Mouse (Mus musculus) urinary bladder, postnatal 4 days (tissue): ENCODE measurements around the gene Tspear.
"Not testable (repeated sequence)": the region's sequence is repeated elsewhere in the genome, so short reads cannot be mapped to it uniquely, and the experiment has no call there.

Source experiments
- DNase-seq, 2 experiments: peaks; one replicate each; pipeline ENCODE4 v3.0.0; 2021 to 2022; ENCODE audit warnings: low spot score in 2 of 2

Tspear gene

GRCm38 (mm10) chr10:77711157-77711556 is 24.8 kb downstream of the Tspear start, which contains the start of gene Gm10024:
TSS of gene Gm10024 (plus strand) at chr10:77711457.
- not testable (repeated sequence) for DNase-seq

- no peak for DNase-seq
Observed at GRCm38 (mm10) chr10:77713734-77714133, 27.4 kb downstream of the Tspear start.

- no peak for DNase-seq
Observed at GRCm38 (mm10) chr10:77715507-77715906, 29.1 kb downstream of the Tspear start, which contains the start of gene Gm10142. TSS of gene Gm10142 (plus strand) at chr10:77715807.

- DNase-seq, result not testable (repeated sequence)
Observed at GRCm38 (mm10) chr10:77720299-77720698, 33.9 kb downstream of the Tspear start, which contains the start of gene Krtap12-1. TSS of gene Krtap12-1 (plus strand) at chr10:77720599.

- no peak for DNase-seq
Observed at GRCm38 (mm10) chr10:77724855-77725254, 38.5 kb downstream of the Tspear start.

- no peak for DNase-seq
Observed at GRCm38 (mm10) chr10:77726186-77726585, 39.8 kb downstream of the Tspear start, which contains the start of gene Gm10100. TSS of gene Gm10100 (plus strand) at chr10:77726486.

- DNase-seq, result no peak
Observed at GRCm38 (mm10) chr10:77728280-77728679, 41.9 kb downstream of the Tspear start.

GRCm38 (mm10) chr10:77729241-77729640 is 42.9 kb downstream of the Tspear start:
- DNase-seq, result no peak

- DNase-seq, result no peak
Observed at GRCm38 (mm10) chr10:77735928-77736327, 49.6 kb downstream of the Tspear start.

- no peak for DNase-seq
Observed at GRCm38 (mm10) chr10:77738929-77739328, 52.6 kb downstream of the Tspear start.

- DNase-seq, result peak in 1 of 2 experiments; percentile 15
Observed at GRCm38 (mm10) chr10:77741924-77742688, 55.7 kb downstream of the Tspear start, which contains the start of gene Gm18596. TSS of gene Gm18596 (minus strand) at chr10:77742638.

- not testable (repeated sequence) for DNase-seq
Observed at GRCm38 (mm10) chr10:77750686-77751085, 64.3 kb downstream of the Tspear start.

GRCm38 (mm10) chr10:77751254-77751653 is 64.9 kb downstream of the Tspear start, which contains the start of gene Gm9736:
TSS of gene Gm9736 (minus strand) at chr10:77751354.
- not testable (repeated sequence) for DNase-seq

GRCm38 (mm10) chr10:77752312-77752711 is 65.9 kb downstream of the Tspear start:
- not testable (repeated sequence) for DNase-seq

GRCm38 (mm10) chr10:77753448-77753847 is 67.1 kb downstream of the Tspear start:
- DNase-seq, result no peak

GRCm38 (mm10) chr10:77759582-77759981 is 73.2 kb downstream of the Tspear start, which contains the start of gene Gm3233:
TSS of gene Gm3233 (minus strand) at chr10:77759682.
- not testable (repeated sequence) for DNase-seq

- no peak for DNase-seq
Observed at GRCm38 (mm10) chr10:77769727-77770126, 83.4 kb downstream of the Tspear start.

GRCm38 (mm10) chr10:77771225-77771624 is 84.9 kb downstream of the Tspear start, which contains the start of gene Gm3238:
TSS of gene Gm3238 (minus strand) at chr10:77771325.
- not testable (repeated sequence) for DNase-seq

GRCm38 (mm10) chr10:77772142-77772541 is 85.8 kb downstream of the Tspear start:
- not testable (repeated sequence) for DNase-seq

- DNase-seq, result not testable (repeated sequence)
Observed at GRCm38 (mm10) chr10:77776844-77777243, 90.5 kb downstream of the Tspear start, which contains the start of gene Gm7138. TSS of gene Gm7138 (minus strand) at chr10:77776944.

- not testable (repeated sequence) for DNase-seq
Observed at GRCm38 (mm10) chr10:77782442-77782841, 96.1 kb downstream of the Tspear start, which contains the start of gene Gm3250. TSS of gene Gm3250 (minus strand) at chr10:77782542.

- not testable (repeated sequence) for DNase-seq
Observed at GRCm38 (mm10) chr10:77783396-77783795, 97.0 kb downstream of the Tspear start.
